Mouse (Mus musculus) neural tube, embryonic 13.5 days (tissue): ENCODE measurements at regions not wholly inside any gene's neighbourhood (a gene's known extent, or its start where the extent isn't known, plus 50 kb on each side); places are given as distances from the start of the nearest gene placed in this dataset.

ENCODE experiments used
- ATAC-seq: fragments of 200-750 bp; cut with Nextera tagmentation; 2 replicates; pipeline ENCODE4 v1.8.0; 2017; ENCODE audit warnings: low read depth, mild to moderate bottlenecking, moderate TSS enrichment, moderate library complexity
- H3K27ac ChIP-seq: fragments of 300-500 bp; sonication (generic); replicated peaks from 2 replicates; pipeline ENCODE4 v1.5.1; 2015; ENCODE audit warnings: moderate library complexity, mild to moderate bottlenecking, inconsistent platforms
- H3K27me3 ChIP-seq: fragments of 300-500 bp; sonication (generic); 2 replicates; pipeline ENCODE4 v1.6.1; 2015; ENCODE audit warnings: mild to moderate bottlenecking, inconsistent platforms
- H3K36me3 ChIP-seq: fragments of 300-500 bp; sonication (generic); 2 replicates; pipeline ENCODE4 v1.6.1; 2015; ENCODE audit warnings: mild to moderate bottlenecking, inconsistent platforms
- H3K4me1 ChIP-seq: fragments of 300-500 bp; sonication (generic); replicated peaks from 2 replicates; pipeline ENCODE4 v1.6.1; 2015; ENCODE audit warnings: inconsistent platforms
- H3K4me2 ChIP-seq: fragments of 300-500 bp; sonication (generic); 2 replicates; pipeline ENCODE4 v1.6.1; 2015; ENCODE audit warnings: inconsistent platforms, mild to moderate bottlenecking, moderate library complexity
- H3K4me3 ChIP-seq: fragments of 300-500 bp; sonication (generic); 2 replicates; pipeline ENCODE4 v1.5.1; 2015; ENCODE audit warnings: mild to moderate bottlenecking, inconsistent platforms
- H3K9ac ChIP-seq: fragments of 300-500 bp; sonication (generic); 2 replicates; pipeline ENCODE4 v1.6.1; 2015; ENCODE audit warnings: moderate library complexity, mild to moderate bottlenecking, inconsistent platforms
- H3K9me3 ChIP-seq: fragments of 300-500 bp; sonication (generic); 2 replicates; pipeline ENCODE4 v1.6.1; 2016; ENCODE audit warnings: inconsistent platforms
- WGBS: fragments of 180-500 bp; shearing (Covaris S2); methylation state at CpG from one replicate; pipeline ENCODE4 v1.1.7; 2015; 5-methylcytosine and 5-hydroxymethylcytosine counted together

GRCm38 (mm10) chr8:97389651-97390050, 1501.3 kb upstream of the Got2 start:
- no peak overlapping the region for H3K27ac ChIP-seq
- ATAC-seq = no peak
- no peak overlapping the region for H3K4me3 ChIP-seq
- H3K9ac ChIP-seq = no peak overlapping the region
- no peaks in the 10 kb centered on the region for H3K27me3 ChIP-seq
- peak overlapping the region; percentile 1; the same call in 1 of the 2 replicates for H3K4me2 ChIP-seq
- H3K36me3 ChIP-seq = no peaks in the 10 kb centered on the region
- no peaks in the 10 kb centered on the region for H3K9me3 ChIP-seq
- WGBS = 7% methylated on average over 7 of the region's 7 CpGs
- peaks cover 9% of the 10 kb centered on the region; the same call in 1 of the 2 replicates for H3K4me1 ChIP-seq

DNA sequence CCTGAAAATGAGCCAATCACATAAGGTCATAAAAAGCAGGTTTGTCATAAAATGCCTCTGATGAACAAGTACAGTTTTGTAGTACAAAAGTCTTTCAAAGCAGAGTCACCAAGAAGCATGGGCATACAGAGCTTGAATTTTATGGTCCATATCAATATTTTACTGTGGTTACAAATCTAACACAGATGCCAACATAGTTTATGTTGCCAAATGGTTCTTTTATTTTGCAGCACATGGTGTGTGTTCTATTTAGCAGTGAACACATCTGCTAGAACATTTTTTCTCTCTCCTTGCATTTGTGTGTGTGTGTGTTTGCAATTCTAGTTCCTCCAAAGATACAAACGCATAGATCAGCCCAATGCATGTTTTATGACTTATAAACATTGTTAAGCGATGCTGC, 1500.8 kb upstream of the Got2 start:
- no peaks in the 10 kb centered on the region for H3K36me3 ChIP-seq
- peaks cover 9% of the 10 kb centered on the region; the same call in 1 of the 2 replicates for H3K4me1 ChIP-seq
- no peaks in the 10 kb centered on the region for H3K9me3 ChIP-seq
- no peak overlapping the region for H3K27ac ChIP-seq
- ATAC-seq = no peak
- 18% methylated on average over 2 of the region's 2 CpGs for WGBS
- no peak overlapping the region for H3K4me3 ChIP-seq
- H3K9ac ChIP-seq = no peak overlapping the region
- no peaks in the 10 kb centered on the region for H3K27me3 ChIP-seq
- no peak overlapping the region for H3K4me2 ChIP-seq

GRCm38 (mm10) chr8:97374911-97375771, 1486.8 kb upstream of the Got2 start:
- Histone ChIP-seq H3K36me3 (no peaks in the 10 kb centered on the region), H3K9ac (no peak overlapping the region), H3K27me3 (no peaks in the 10 kb centered on the region), H3K9me3 (no peaks in the 10 kb centered on the region), H3K4me3 (no peak overlapping the region), H3K27ac (no peak overlapping the region), H3K4me1 (no peaks in the 10 kb centered on the region), H3K4me2 (no peak overlapping the region)
- 83% methylated on average over 3 of the region's 3 CpGs for WGBS
- ATAC-seq = no peak

- H3K4me1 ChIP-seq = no peaks in the 10 kb centered on the region
- no peak overlapping the region for H3K4me3 ChIP-seq
- H3K9ac ChIP-seq = no peak overlapping the region
- H3K9me3 ChIP-seq = no peaks in the 10 kb centered on the region
- no peaks in the 10 kb centered on the region for H3K27me3 ChIP-seq
- H3K36me3 ChIP-seq = no peaks in the 10 kb centered on the region
- H3K27ac ChIP-seq = no peak overlapping the region
- ATAC-seq = no peak
- WGBS = 87% methylated on average over 6 of the region's 6 CpGs
- H3K4me2 ChIP-seq = no peak overlapping the region
These were observed 1458.3 kb upstream of the Got2 start for GRCm38 (mm10) chr8:97346630-97347029.

- ATAC-seq = no peak
- 55% methylated on average over 4 of the region's 4 CpGs for WGBS
- Histone ChIP-seq H3K36me3 (no peaks in the 10 kb centered on the region), H3K27me3 (no peaks in the 10 kb centered on the region), H3K4me1 (no peaks in the 10 kb centered on the region), H3K4me2 (no peak overlapping the region), H3K4me3 (no peak overlapping the region), H3K27ac (no peak overlapping the region), H3K9ac (no peak overlapping the region), H3K9me3 (no peaks in the 10 kb centered on the region)
These were observed 1427.2 kb upstream of the Got2 start for GRCm38 (mm10) chr8:97315497-97315896.

DNA sequence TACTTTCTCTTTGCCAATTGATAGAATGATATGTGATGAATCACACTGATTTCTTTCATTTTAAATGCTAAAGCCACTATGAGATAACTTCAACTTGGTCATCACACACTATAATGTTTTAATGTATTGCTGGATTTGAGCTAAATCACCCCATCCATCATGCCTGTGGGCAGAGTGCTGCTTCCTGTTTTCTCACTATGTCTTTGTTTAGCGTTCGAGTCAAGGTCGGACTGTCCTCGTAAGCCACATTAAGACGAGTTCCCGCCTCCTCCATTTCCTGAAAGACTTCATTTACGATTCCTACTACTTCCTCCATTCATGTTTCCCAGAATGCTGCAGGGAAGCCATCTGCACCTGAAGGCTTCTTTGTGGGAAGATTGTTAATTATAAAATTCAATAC, 1420.0 kb upstream of the Got2 start:
- no peak overlapping the region for H3K27ac ChIP-seq
- H3K9ac ChIP-seq = no peak overlapping the region
- ATAC-seq = no peak
- H3K36me3 ChIP-seq = no peaks in the 10 kb centered on the region
- H3K4me3 ChIP-seq = no peak overlapping the region
- no peaks in the 10 kb centered on the region for H3K4me1 ChIP-seq
- WGBS = 61% methylated on average over 7 of the region's 7 CpGs
- no peak overlapping the region for H3K4me2 ChIP-seq
- no peaks in the 10 kb centered on the region for H3K27me3 ChIP-seq
- H3K9me3 ChIP-seq = no peaks in the 10 kb centered on the region

DNA sequence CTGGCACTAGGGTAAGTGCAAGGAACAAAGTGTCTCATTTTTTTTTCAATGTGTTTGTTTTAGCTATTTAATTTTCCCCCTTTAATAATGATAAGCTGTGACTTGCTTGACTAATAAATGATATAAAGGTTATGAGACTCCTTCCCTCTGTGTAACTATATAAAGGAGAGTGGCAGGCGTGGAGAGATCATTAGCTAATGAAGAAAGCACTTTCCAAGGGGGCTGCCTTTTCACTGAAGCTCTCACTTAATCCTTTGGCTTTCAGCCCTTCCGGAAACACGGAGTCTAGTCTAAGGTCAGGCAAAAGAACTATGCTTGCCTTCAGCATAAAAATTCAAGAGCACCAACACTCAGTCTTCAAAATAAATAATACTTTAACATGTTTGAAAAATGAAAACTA, 1382.2 kb upstream of the Got2 start:
- no peaks in the 10 kb centered on the region for H3K27me3 ChIP-seq
- H3K9ac ChIP-seq = no peak overlapping the region
- H3K4me1 ChIP-seq = no peaks in the 10 kb centered on the region
- no peaks in the 10 kb centered on the region for H3K9me3 ChIP-seq
- no peak overlapping the region for H3K4me2 ChIP-seq
- no peak overlapping the region for H3K4me3 ChIP-seq
- no peak overlapping the region for H3K27ac ChIP-seq
- WGBS = 39% methylated on average over 3 of the region's 3 CpGs
- ATAC-seq = no peak
- no peaks in the 10 kb centered on the region for H3K36me3 ChIP-seq

- Histone ChIP-seq H3K27me3 (no peaks in the 10 kb centered on the region), H3K9ac (no peak overlapping the region), H3K4me3 (no peak overlapping the region), H3K4me1 (no peaks in the 10 kb centered on the region), H3K27ac (no peak overlapping the region), H3K4me2 (no peak overlapping the region), H3K36me3 (no peaks in the 10 kb centered on the region), H3K9me3 (0 out of 2 replicates have a peak, but pooled peaks cover 2% of the 10 kb centered on the region)
- WGBS = 87% methylated on average over 1 of the region's 1 CpGs
- no peak for ATAC-seq
These were observed 1372.6 kb upstream of the Got2 start for GRCm38 (mm10) chr8:97260964-97261363.

DNA sequence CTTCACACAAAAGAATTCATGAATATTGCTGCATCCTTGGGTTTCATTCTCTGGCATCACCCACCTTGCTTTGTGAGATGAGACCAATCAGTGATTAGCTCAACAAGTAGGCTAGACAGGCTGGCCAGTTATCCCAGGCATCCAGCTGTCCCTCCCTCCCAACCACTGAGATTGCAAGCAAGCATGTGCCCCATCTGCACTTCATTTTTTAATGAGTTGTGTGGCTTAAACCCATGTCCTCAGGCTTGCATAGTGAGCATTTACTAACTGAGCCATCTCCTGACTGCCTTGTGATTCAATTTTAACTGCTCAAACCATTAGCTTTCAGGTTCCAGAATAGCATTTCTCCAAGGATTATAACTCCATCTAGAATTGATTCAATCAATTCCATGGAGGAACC, 1365.8 kb upstream of the Got2 start:
- ATAC-seq = no peak; the same call in 1 of the 2 replicates
- Histone ChIP-seq H3K9me3 (0 out of 2 replicates have a peak, but pooled peaks cover 2% of the 10 kb centered on the region), H3K4me1 (peaks cover 12% of the 10 kb centered on the region), H3K27me3 (no peaks in the 10 kb centered on the region), H3K9ac (no peak overlapping the region), H3K4me2 (no peak overlapping the region), H3K36me3 (no peaks in the 10 kb centered on the region), H3K27ac (no peak overlapping the region), H3K4me3 (no peak overlapping the region)

- Histone ChIP-seq H3K9ac (no peak overlapping the region), H3K4me1 (peaks cover 12% of the 10 kb centered on the region), H3K4me3 (no peak overlapping the region), H3K27ac (no peak overlapping the region), H3K4me2 (no peak overlapping the region), H3K27me3 (no peaks in the 10 kb centered on the region), H3K36me3 (no peaks in the 10 kb centered on the region), H3K9me3 (0 out of 2 replicates have a peak, but pooled peaks cover 2% of the 10 kb centered on the region)
- 87% methylated on average over 3 of the region's 3 CpGs for WGBS
- ATAC-seq = no peak
These were observed 1363.9 kb upstream of the Got2 start for GRCm38 (mm10) chr8:97252232-97252631.

DNA sequence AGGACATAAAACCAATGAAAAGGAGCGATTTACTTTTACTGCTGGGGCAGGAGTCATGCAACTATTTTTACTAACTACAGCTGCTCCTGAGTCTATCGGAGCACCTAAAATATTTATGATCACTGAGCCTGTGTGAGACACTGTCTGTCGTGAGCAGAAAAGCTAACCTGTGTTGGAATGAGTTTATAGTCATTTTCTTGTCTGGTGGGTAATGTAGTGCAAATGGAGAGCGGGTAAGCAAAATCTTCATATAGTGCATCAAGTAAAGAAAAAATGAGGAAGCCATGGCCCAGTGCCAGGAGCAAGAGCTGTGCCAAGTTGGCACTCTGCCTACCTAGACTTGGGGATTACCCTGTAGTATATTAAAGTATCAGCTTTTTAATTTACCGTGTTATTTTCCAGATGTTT, 1363.1 kb upstream of the Got2 start:
- ATAC-seq = peak; percentile 53
- 30% methylated on average over 5 of the region's 5 CpGs for WGBS

GRCm38 (mm10) chr8:97234551-97235107, 1346.3 kb upstream of the Got2 start:
- Histone ChIP-seq H3K36me3 (no peaks in the 10 kb centered on the region), H3K9ac (no peak overlapping the region), H3K27me3 (no peaks in the 10 kb centered on the region), H3K4me2 (no peak overlapping the region), H3K27ac (no peak overlapping the region), H3K4me1 (no peaks in the 10 kb centered on the region), H3K4me3 (no peak overlapping the region), H3K9me3 (no peaks in the 10 kb centered on the region)
- no peak for ATAC-seq
- 83% methylated on average over 4 of the region's 4 CpGs for WGBS

More for the DNA sequence above, 1363.1 kb upstream of the Got2 start:
- Histone ChIP-seq H3K9me3 (0 out of 2 replicates have a peak, but pooled peaks cover 2% of the 10 kb centered on the region), H3K27ac (no peak overlapping the region), H3K27me3 (no peaks in the 10 kb centered on the region), H3K4me2 (0 out of 2 replicates have a peak overlapping the region, but pooled peaks have one; percentile 1), H3K4me1 (peaks cover 12% of the 10 kb centered on the region), H3K36me3 (no peaks in the 10 kb centered on the region), H3K9ac (no peak overlapping the region), H3K4me3 (no peak overlapping the region)
